Mouse (Mus musculus): Measurements from ENCODE around the gene Dcaf7. TPM values are rescaled to one million over a fixed set of nuclear protein-coding genes. Genes with fewer than 3 reads are reported as not detected.

Dcaf7 gene
- polyA plus RNA-seq, 1 experiment from 2014 or later, result 122 TPM

DNA sequence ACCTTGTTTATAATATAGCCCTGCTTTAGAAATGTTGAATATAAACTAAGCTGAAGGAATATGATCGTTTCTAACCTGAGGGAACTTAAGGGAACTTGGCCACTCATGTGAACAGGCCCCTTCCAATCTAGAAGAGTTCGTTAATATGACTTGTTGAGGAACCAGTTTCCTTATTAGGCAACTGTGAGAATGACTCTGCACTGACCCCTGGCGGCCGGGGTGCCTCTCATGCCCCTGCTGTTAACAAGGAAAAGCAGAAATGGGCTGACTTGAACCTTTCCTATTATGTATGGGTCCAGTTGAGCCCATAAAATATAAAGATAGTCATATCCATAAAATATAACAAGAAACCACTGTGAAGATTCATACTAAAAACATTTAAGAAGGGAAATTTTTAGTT, 39.6 kb downstream of the Dcaf7 start:
- Histone ChIP-seq H3K36me3 (peaks cover 28% of the 10 kb centered on the region; the same call in 1 of the 2 replicates), H3K27me3 (no peaks in the 10 kb centered on the region), H3K4me3 (no peak overlapping the region), H3K9me3 (replicated peaks) (no peaks in the 10 kb centered on the region), H3K9ac (no peak overlapping the region), H3K27ac (no peak overlapping the region), H3K4me1 (no peaks in the 10 kb centered on the region), H3K4me2 (replicated peaks) (no peak overlapping the region)
- WGBS, result 5% methylated on average over 4 of the region's 4 CpGs
- ATAC-seq (ENCODE audit: low FRiP score), result no peak

- Histone ChIP-seq H3K4me2 (replicated peaks) (peak within 1 kb of the TSS; percentile 57), H3K27ac (peak within 1 kb of the TSS; percentile 98), H3K9me3 (replicated peaks) (no peaks in the 10 kb centered on the region), H3K36me3 (no peaks in the 10 kb centered on the region), H3K27me3 (no peaks in the 10 kb centered on the region), H3K9ac (peak within 1 kb of the TSS; percentile 92), H3K4me3 (peak within 1 kb of the TSS; percentile 98), H3K4me1 (peaks cover 15% of the 10 kb centered on the region)
- ATAC-seq (ENCODE audit: low FRiP score), result peak; percentile 99
- 1% methylated on average over 69 of the region's 69 CpGs for WGBS
These were observed 47.3 kb downstream of the Dcaf7 start, which contains the start of gene Map3k3 for GRCm38 (mm10) chr11:106083708-106084701. Map3k3 (plus strand) TSS chr11:106084613.

- peaks cover 15% of the 10 kb centered on the region for H3K4me1 ChIP-seq
- peak overlapping the region; percentile 98 for H3K27ac ChIP-seq
- peak overlapping the region; percentile 57 for H3K4me2 ChIP-seq (replicated peaks)
- H3K9ac ChIP-seq, result peak overlapping the region; percentile 92
- H3K36me3 ChIP-seq, result no peaks in the 10 kb centered on the region
- under 1% methylated on average over 47 of the region's 61 CpGs for WGBS
- no peaks in the 10 kb centered on the region for H3K27me3 ChIP-seq
- H3K4me3 ChIP-seq, result peak overlapping the region; percentile 98
- ATAC-seq (ENCODE audit: low FRiP score), result peak; percentile 65
- H3K9me3 ChIP-seq (replicated peaks), result no peaks in the 10 kb centered on the region
These were observed 48.4 kb downstream of the Dcaf7 start for GRCm38 (mm10) chr11:106084911-106085561.

DNA sequence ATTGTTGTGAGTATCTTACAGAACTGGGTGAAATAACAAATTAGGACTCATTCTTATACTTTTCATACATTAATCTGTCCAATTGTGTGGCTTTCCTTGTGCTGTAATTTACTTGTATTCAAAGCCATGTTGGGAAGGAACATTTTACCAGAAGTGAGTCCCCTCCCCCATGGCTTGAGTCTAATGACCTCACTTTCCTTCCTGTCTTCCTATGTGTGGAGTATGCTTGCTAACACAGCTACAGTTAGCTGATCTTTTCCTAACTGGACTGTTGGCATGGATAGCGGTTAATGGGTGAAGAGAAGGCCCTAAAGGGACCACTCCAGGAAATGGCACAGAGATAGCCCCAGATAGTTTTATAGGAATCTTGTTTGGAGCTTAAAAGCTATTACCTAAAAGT, 61.6 kb downstream of the Dcaf7 start:
- Histone ChIP-seq H3K4me2 (replicated peaks) (no peak overlapping the region), H3K4me3 (no peak overlapping the region), H3K36me3 (0 out of 2 replicates have a peak, but pooled peaks cover 4% of the 10 kb centered on the region), H3K27ac (no peak overlapping the region), H3K4me1 (no peaks in the 10 kb centered on the region), H3K9me3 (replicated peaks) (no peaks in the 10 kb centered on the region), H3K9ac (no peak overlapping the region), H3K27me3 (no peaks in the 10 kb centered on the region)
- ATAC-seq (ENCODE audit: low FRiP score), result no peak
- 85% methylated on average over 1 of the region's 1 CpGs for WGBS

GRCm38 (mm10) chr11:106102866-106103265, 66.2 kb downstream of the Dcaf7 start:
- no peaks in the 10 kb centered on the region for H3K27me3 ChIP-seq
- H3K27ac ChIP-seq, result no peak overlapping the region
- H3K36me3 ChIP-seq, result peaks cover 6% of the 10 kb centered on the region; the same call in 1 of the 2 replicates
- ATAC-seq (ENCODE audit: low FRiP score), result no peak
- H3K4me3 ChIP-seq, result no peak overlapping the region
- no peak overlapping the region for H3K9ac ChIP-seq
- whole genome bisulfite sequencing, result 82% methylated on average over 3 of the region's 3 CpGs
- no peak overlapping the region for H3K4me2 ChIP-seq (replicated peaks)
- H3K9me3 ChIP-seq (replicated peaks), result no peaks in the 10 kb centered on the region
- no peaks in the 10 kb centered on the region for H3K4me1 ChIP-seq

DNA sequence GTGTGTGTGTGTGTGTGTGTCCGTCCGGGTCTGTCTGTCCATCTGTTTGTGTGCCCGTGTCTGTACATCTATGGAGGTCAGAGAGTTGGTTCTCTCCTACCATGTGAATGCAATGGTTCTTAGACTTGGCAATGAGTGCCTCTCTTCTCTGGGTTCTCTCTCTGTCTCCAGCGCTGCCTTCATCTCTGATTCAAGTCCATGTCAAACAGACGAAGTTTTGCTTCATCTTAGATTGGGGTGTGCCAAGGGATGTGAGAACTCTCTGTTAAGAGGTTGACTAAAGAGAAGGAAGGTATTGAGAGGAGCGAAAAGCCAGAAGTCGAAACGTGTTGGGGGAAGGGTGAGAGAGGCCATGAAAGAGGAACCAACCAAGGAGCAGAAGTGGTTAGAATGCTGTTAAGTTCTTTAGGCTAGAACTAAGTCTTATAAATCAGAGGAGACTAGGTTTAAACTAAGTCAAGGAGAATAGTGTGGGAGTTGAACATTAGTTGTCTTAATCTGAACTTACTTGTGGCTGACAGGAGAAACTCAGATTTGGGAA, 69.4 kb downstream of the Dcaf7 start:
- Histone ChIP-seq H3K27ac (no peak overlapping the region), H3K4me1 (no peaks in the 10 kb centered on the region), H3K9me3 (replicated peaks) (no peaks in the 10 kb centered on the region), H3K27me3 (no peaks in the 10 kb centered on the region), H3K4me3 (no peak overlapping the region), H3K4me2 (replicated peaks) (no peak overlapping the region), H3K9ac (no peak overlapping the region), H3K36me3 (peaks cover 8% of the 10 kb centered on the region; the same call in 1 of the 2 replicates)
- 84% methylated on average over 8 of the region's 8 CpGs for WGBS
- no peak for ATAC-seq (ENCODE audit: low FRiP score)

Other genes with a start within 250 kb of the Dcaf7 start
- 25.6 and 27.0 TPM in 2 replicates for gene Cyb561, start 83.5 kb upstream of the Dcaf7 start, polyA plus RNA-seq (2016; fragmentation: Nextera tagmentation; extraction: Ambion mirVana)
- gene Ace, start 68.9 kb upstream of the Dcaf7 start, polyA plus RNA-seq (2016; fragmentation: Nextera tagmentation; extraction: Ambion mirVana), result 1.3 and 1.6 TPM in 2 replicates
- not detected in 2 replicates for gene Ace3, start 42.2 kb upstream of the Dcaf7 start, polyA plus RNA-seq (2016; fragmentation: Nextera tagmentation; extraction: Ambion mirVana)
- gene Kcnh6, start 28.7 kb upstream of the Dcaf7 start, polyA plus RNA-seq (2016; fragmentation: Nextera tagmentation; extraction: Ambion mirVana), result 0.85 and 1.2 TPM in 2 replicates
- gene Taco1, start 29.2 kb downstream of the Dcaf7 start, polyA plus RNA-seq (2016; fragmentation: Nextera tagmentation; extraction: Ambion mirVana), result 9.0 and 9.2 TPM in 2 replicates
- 27.0 and 27.9 TPM in 2 replicates for gene Map3k3, start 47.7 kb downstream of the Dcaf7 start, polyA plus RNA-seq (2016; fragmentation: Nextera tagmentation; extraction: Ambion mirVana)
- 0.93 and 1.0 TPM in 2 replicates for gene Gm10840, start 124.0 kb downstream of the Dcaf7 start, polyA plus RNA-seq (2016; fragmentation: Nextera tagmentation; extraction: Ambion mirVana)
- 302 and 316 TPM in 2 replicates for gene Limd2, start 124.0 kb downstream of the Dcaf7 start, polyA plus RNA-seq (2016; fragmentation: Nextera tagmentation; extraction: Ambion mirVana)
- 33.9 and 38.7 TPM in 2 replicates for gene Strada, start 165.3 kb downstream of the Dcaf7 start, polyA plus RNA-seq (2016; fragmentation: Nextera tagmentation; extraction: Ambion mirVana)
- 86.8 and 96.3 TPM in 2 replicates for gene Ccdc47, start 179.5 kb downstream of the Dcaf7 start, polyA plus RNA-seq (2016; fragmentation: Nextera tagmentation; extraction: Ambion mirVana)
- 111 and 117 TPM in 2 replicates for gene Ddx42, start 180.1 kb downstream of the Dcaf7 start, polyA plus RNA-seq (2016; fragmentation: Nextera tagmentation; extraction: Ambion mirVana)
- gene Ftsj3, start 219.2 kb downstream of the Dcaf7 start, polyA plus RNA-seq (2016; fragmentation: Nextera tagmentation; extraction: Ambion mirVana), result 52.5 and 53.4 TPM in 2 replicates
- gene Psmc5, start 219.3 kb downstream of the Dcaf7 start, polyA plus RNA-seq (2016; fragmentation: Nextera tagmentation; extraction: Ambion mirVana), result 314 and 337 TPM in 2 replicates
- gene Smarcd2, start 236.1 kb downstream of the Dcaf7 start, polyA plus RNA-seq (2016; fragmentation: Nextera tagmentation; extraction: Ambion mirVana), result 35.1 and 35.9 TPM in 2 replicates
- gene Tcam1, start 239.8 kb downstream of the Dcaf7 start, polyA plus RNA-seq (2016; fragmentation: Nextera tagmentation; extraction: Ambion mirVana), result 0.15 and 0.29 TPM in 2 replicates

All from hindbrain, embryonic 12.5 days (tissue).